Mouse (Mus musculus) thymus, adult 2 months (tissue): ENCODE results near the gene Ahnak. TPM values are rescaled to one million over a fixed set of nuclear protein-coding genes. Genes with fewer than 3 reads are reported as not detected.
A peak's percentile ranks its signal among the peaks of the same experiment; 100 is the strongest.
"Not testable (repeated sequence)": the region's sequence is repeated elsewhere in the genome, so short reads cannot be mapped to it uniquely, and the experiment has no call there.

Experiments used
- DNase-seq: peaks from one replicate; pipeline ENCODE4 v3.0.0; 2021
- H3K27ac ChIP-seq: fragments of 200-500 bp; 2 replicates; pipeline ENCODE4 v1.5.1; 2012; ENCODE audit warnings: low read length, control low read depth; ENCODE audit not compliant: control insufficient read depth, insufficient read depth
- H3K27me3 ChIP-seq: fragments of 200-500 bp; 2 replicates; pipeline ENCODE4 v1.6.1; 2012; ENCODE audit warnings: mild to moderate bottlenecking, low read length, moderate library complexity, mixed read lengths; ENCODE audit not compliant: control insufficient read depth, insufficient read depth
- H3K36me3 ChIP-seq: fragments of 200-500 bp; 2 replicates; pipeline ENCODE4 v1.6.1; 2012; ENCODE audit warnings: mild to moderate bottlenecking, low read length, moderate library complexity; ENCODE audit not compliant: control insufficient read depth, insufficient read depth
- H3K4me1 ChIP-seq: fragments of 200-500 bp; replicated peaks from 2 replicates; pipeline ENCODE4 v1.6.1; 2012; ENCODE audit warnings: low read length; ENCODE audit not compliant: control insufficient read depth, insufficient read depth
- H3K4me3 ChIP-seq: fragments of 200-500 bp; 2 replicates; pipeline ENCODE4 v1.5.1; 2012; ENCODE audit warnings: mild to moderate bottlenecking, low read length, control low read depth, moderate library complexity; ENCODE audit not compliant: control insufficient read depth, insufficient read depth
- CTCF ChIP-seq: fragments of 200-500 bp; IDR thresholded peaks from 2 replicates; pipeline ENCODE4 v1.5.1; 2012; ENCODE audit warnings: mild to moderate bottlenecking, control low read depth, low read length, moderate library complexity, borderline replicate concordance; ENCODE audit not compliant: control insufficient read depth, poor library complexity, insufficient read depth; ENCODE audit errors: extremely low read depth
- POLR2A ChIP-seq: fragments of 200-500 bp; IDR thresholded peaks from 2 replicates; pipeline ENCODE4 v1.6.1; 2012; ENCODE audit warnings: mild to moderate bottlenecking, low read length, control low read depth, moderate library complexity; ENCODE audit not compliant: control insufficient read depth, poor library complexity, insufficient read depth; ENCODE audit errors: extremely low read depth
- WGBS: fragments of 180-500 bp; shearing (Covaris S2); methylation state at CpG from one replicate; pipeline ENCODE4 v1.1.7; 2018; 5-methylcytosine and 5-hydroxymethylcytosine counted together
- polyA plus RNA-seq: library from polyadenylated mRNA; depleted of rRNA; stranded (reverse); fragments of >200 nt; gene quantifications from 2 replicates; pipeline ENCODE4 v1.2.3, GENCODE M21; 2012

Gene Ahnak
- polyA plus RNA-seq, 1 experiment = 7.9 TPM

- Histone ChIP-seq H3K27me3 (no peaks in the 10 kb centered on the region), H3K36me3 (peaks cover 46% of the 10 kb centered on the region), H3K4me1 (peaks cover 13% of the 10 kb centered on the region), H3K4me3 (peak within 1 kb of the TSS; percentile 67), H3K27ac (peak within 1 kb of the TSS; percentile 75)
- peak; percentile 98 for DNase-seq
- under 1% methylated on average over 52 of the region's 52 CpGs for WGBS
- peak; percentile 58; the same call in 1 of the 2 replicates for TF ChIP-seq CTCF
- peak; percentile 48 for TF ChIP-seq POLR2A
Measured at GRCm38 (mm10) chr19:8966590-8967372, 22.3 kb upstream of the Ahnak start, which contains the start of gene Eef1g. Gene Eef1g (plus strand): TSS chr19:8967041.

- Histone ChIP-seq H3K4me1 (peaks cover 13% of the 10 kb centered on the region), H3K4me3 (peak overlapping the region; percentile 67), H3K27ac (peak overlapping the region; percentile 23; the same call in 1 of the 2 replicates), H3K27me3 (no peaks in the 10 kb centered on the region), H3K36me3 (peaks cover 48% of the 10 kb centered on the region)
- WGBS = under 1% methylated on average over 8 of the region's 8 CpGs
- DNase-seq = no peak
- TF ChIP-seq CTCF (no peak), POLR2A (no peak)
Measured at GRCm38 (mm10) chr19:8967373-8967743, 21.7 kb upstream of the Ahnak start.

GRCm38 (mm10) chr19:8967893-8968292 lies 21.2 kb upstream of the Ahnak start:
- 3% methylated on average over 9 of the region's 9 CpGs for WGBS
- peaks cover 13% of the 10 kb centered on the region for H3K4me1 ChIP-seq
- H3K4me3 ChIP-seq = peak overlapping the region; percentile 67; the same call in 1 of the 2 replicates
- H3K27ac ChIP-seq = no peak overlapping the region
- H3K36me3 ChIP-seq = peaks cover 48% of the 10 kb centered on the region
- TF ChIP-seq CTCF = no peak
- TF ChIP-seq POLR2A = no peak
- DNase-seq = no peak
- no peaks in the 10 kb centered on the region for H3K27me3 ChIP-seq

GRCm38 (mm10) chr19:8972491-8972890 lies 16.6 kb upstream of the Ahnak start:
- not testable (repeated sequence) for H3K27me3 ChIP-seq, H3K27ac ChIP-seq, H3K4me1 ChIP-seq, H3K4me3 ChIP-seq, DNase-seq
- 97% methylated on average over 8 of the region's 8 CpGs for WGBS
- H3K36me3 ChIP-seq = peaks cover 67% of the 10 kb centered on the region

- Histone ChIP-seq H3K4me3 (no peak overlapping the region), H3K27me3 (no peaks in the 10 kb centered on the region), H3K36me3 (peaks cover 83% of the 10 kb centered on the region), H3K27ac (no peak overlapping the region), H3K4me1 (no peaks in the 10 kb centered on the region)
- WGBS = 97% methylated on average over 1 of the region's 1 CpGs
- DNase-seq = no peak
- TF ChIP-seq POLR2A = no peak
- TF ChIP-seq CTCF = no peak
Measured at GRCm38 (mm10) chr19:8974638-8975037, 14.4 kb upstream of the Ahnak start.

GRCm38 (mm10) chr19:8975491-8975890 lies 13.6 kb upstream of the Ahnak start:
- Histone ChIP-seq H3K27ac (no peak overlapping the region), H3K4me3 (no peak overlapping the region), H3K4me1 (no peaks in the 10 kb centered on the region), H3K27me3 (no peaks in the 10 kb centered on the region), H3K36me3 (peaks cover 78% of the 10 kb centered on the region)
- 100% methylated on average over 2 of the region's 2 CpGs for WGBS
- DNase-seq = no peak
- TF ChIP-seq CTCF = no peak
- TF ChIP-seq POLR2A = no peak

GRCm38 (mm10) chr19:8976535-8976934 lies 12.5 kb upstream of the Ahnak start:
- Histone ChIP-seq H3K27me3 (no peaks in the 10 kb centered on the region), H3K4me3 (no peak overlapping the region), H3K36me3 (peaks cover 67% of the 10 kb centered on the region), H3K27ac (no peak overlapping the region), H3K4me1 (peaks cover 4% of the 10 kb centered on the region; the same call in 1 of the 2 replicates)
- TF ChIP-seq CTCF (peak; percentile 28; the same call in 1 of the 2 replicates), POLR2A (no peak)
- 87% methylated on average over 3 of the region's 3 CpGs for WGBS
- DNase-seq = peak; percentile 29
